Mouse (Mus musculus): ENCODE measurements around the gene Lgr6. TPM values are rescaled to one million over a fixed set of nuclear protein-coding genes. Genes with fewer than 3 reads are reported as not detected.
A peak's percentile ranks its signal among the peaks of the same experiment; 100 is the strongest.

Lgr6 gene
- polyA plus RNA-seq, 1 experiment from 2014 or later, result 1.2 TPM

DNA sequence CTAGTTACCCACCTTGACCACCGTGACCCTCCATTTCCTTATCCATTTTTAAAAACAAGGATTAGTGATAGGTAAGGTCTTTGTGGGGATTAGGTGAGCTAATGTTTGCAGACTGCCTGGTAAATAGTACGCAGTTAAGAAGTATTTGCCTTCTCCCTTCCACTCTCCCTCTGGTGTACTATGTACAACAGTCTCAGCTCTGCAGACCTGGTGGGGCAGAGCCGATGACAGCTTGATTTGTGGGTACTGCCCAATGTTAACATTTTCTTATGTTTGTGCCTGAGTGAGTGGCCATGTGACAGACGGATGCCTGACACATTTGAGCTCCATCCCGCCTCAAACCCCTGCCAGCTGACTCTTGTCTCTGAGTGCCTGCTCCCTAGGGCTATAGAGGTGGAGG is 28.6 kb downstream of the Lgr6 start:
- Histone ChIP-seq H3K9me3 (replicated peaks; ENCODE audit: control insufficient read depth, low read length) (no peaks in the 10 kb centered on the region), H3K36me3 (ENCODE audit: control insufficient read depth, insufficient read depth, low read length) (no peaks in the 10 kb centered on the region), H3K9ac (ENCODE audit: low read length) (no peak overlapping the region), H3K4me2 (ENCODE audit: low read depth, low read length) (no peak overlapping the region), H3K27me3 (ENCODE audit: control insufficient read depth, insufficient read depth, low read length) (no peaks in the 10 kb centered on the region), H3K27ac (ENCODE audit: low read length) (peak overlapping the region; percentile 13; the same call in 1 of the 2 replicates), H3K4me3 (replicated peaks; ENCODE audit: low read length) (no peak overlapping the region), H3K4me1 (ENCODE audit: control insufficient read depth, insufficient read depth, low read length) (peaks cover 17% of the 10 kb centered on the region)
- peak; percentile 76; the same call in 1 of the 2 replicates for ATAC-seq (ENCODE audit: insufficient read depth, low FRiP score)
- 31% methylated on average over 5 of the region's 5 CpGs for WGBS

DNA sequence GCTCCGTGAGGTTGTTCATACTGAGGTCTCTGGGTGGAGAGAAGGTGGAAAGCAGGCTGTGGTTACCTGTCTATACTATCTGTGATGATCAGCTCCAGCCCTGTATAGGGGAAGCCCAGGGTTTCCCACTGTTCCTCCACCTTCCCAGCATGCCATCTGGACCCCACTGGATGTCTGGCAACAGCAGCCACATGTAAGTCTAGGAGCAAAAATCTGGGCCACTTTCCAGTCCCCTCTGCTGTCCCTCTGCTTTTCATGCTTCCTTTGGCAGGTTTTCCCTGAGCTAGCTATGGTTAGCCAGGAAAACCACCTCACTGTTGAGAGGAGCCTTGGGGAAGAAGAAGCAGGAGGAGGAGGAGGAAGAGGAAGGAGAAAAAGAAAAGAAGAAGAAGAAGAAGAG is 29.8 kb downstream of the Lgr6 start:
- H3K27ac ChIP-seq (ENCODE audit: low read length), result no peak overlapping the region
- H3K4me3 ChIP-seq (replicated peaks; ENCODE audit: low read length), result no peak overlapping the region
- no peak overlapping the region for H3K4me2 ChIP-seq (ENCODE audit: low read depth, low read length)
- H3K9me3 ChIP-seq (replicated peaks; ENCODE audit: control insufficient read depth, low read length), result no peaks in the 10 kb centered on the region
- H3K9ac ChIP-seq (ENCODE audit: low read length), result no peak overlapping the region
- 86% methylated on average over 1 of the region's 1 CpGs for WGBS
- H3K36me3 ChIP-seq (ENCODE audit: control insufficient read depth, insufficient read depth, low read length), result no peaks in the 10 kb centered on the region
- ATAC-seq (ENCODE audit: insufficient read depth, low FRiP score), result no peak
- H3K4me1 ChIP-seq (ENCODE audit: control insufficient read depth, insufficient read depth, low read length), result peaks cover 17% of the 10 kb centered on the region
- H3K27me3 ChIP-seq (ENCODE audit: control insufficient read depth, insufficient read depth, low read length), result no peaks in the 10 kb centered on the region

DNA sequence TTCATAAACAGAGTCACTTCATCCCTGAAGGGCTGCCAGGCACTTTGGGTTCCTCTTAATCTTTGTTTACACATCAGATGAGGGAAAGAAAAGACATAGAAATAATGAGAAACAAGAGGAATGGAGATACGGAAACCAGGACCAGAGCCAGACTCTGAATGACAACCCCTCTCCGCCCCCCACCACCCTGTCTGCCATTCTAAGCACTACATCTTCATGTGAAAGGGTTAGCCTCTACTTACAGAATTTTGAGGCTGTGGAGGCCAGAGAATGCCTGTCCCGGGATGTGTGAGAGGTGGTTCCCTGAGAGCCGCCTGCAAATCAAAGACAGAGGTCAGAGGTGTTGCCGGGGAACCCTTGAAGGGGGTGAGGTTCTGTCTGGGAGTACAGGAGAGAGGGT is 32.4 kb downstream of the Lgr6 start:
- H3K4me1 ChIP-seq (ENCODE audit: control insufficient read depth, insufficient read depth, low read length), result peaks cover 12% of the 10 kb centered on the region
- no peak overlapping the region for H3K4me2 ChIP-seq (ENCODE audit: low read depth, low read length)
- no peaks in the 10 kb centered on the region for H3K9me3 ChIP-seq (replicated peaks; ENCODE audit: control insufficient read depth, low read length)
- no peak overlapping the region for H3K9ac ChIP-seq (ENCODE audit: low read length)
- H3K4me3 ChIP-seq (replicated peaks; ENCODE audit: low read length), result no peak overlapping the region
- ATAC-seq (ENCODE audit: insufficient read depth, low FRiP score), result no peak
- 0 out of 2 replicates have a peak, but pooled peaks cover 2% of the 10 kb centered on the region for H3K27me3 ChIP-seq (ENCODE audit: control insufficient read depth, insufficient read depth, low read length)
- no peaks in the 10 kb centered on the region for H3K36me3 ChIP-seq (ENCODE audit: control insufficient read depth, insufficient read depth, low read length)
- no peak overlapping the region for H3K27ac ChIP-seq (ENCODE audit: low read length)
- WGBS, result 38% methylated on average over 5 of the region's 5 CpGs

DNA sequence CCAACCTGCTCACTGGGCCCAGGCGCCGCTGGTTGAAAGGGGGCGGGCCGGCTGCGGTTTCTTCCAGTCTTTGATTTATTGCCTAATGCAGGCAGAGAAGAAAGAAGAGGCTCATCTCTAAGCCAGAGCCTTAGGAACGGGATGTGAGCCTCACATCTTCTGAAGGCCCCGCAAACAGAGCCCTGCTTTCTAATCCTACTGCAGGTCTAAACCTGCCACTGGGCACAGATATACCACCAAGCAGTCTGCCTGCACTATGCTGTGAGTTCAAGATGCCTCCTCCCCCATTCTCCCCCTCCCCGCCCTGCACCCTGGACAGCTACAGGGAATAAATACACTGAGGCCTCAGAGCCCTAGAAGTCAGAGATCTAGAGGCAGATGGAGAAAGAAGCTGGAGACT is 35.2 kb downstream of the Lgr6 start:
- peaks cover 10% of the 10 kb centered on the region; the same call in 1 of the 2 replicates for H3K4me1 ChIP-seq (ENCODE audit: control insufficient read depth, insufficient read depth, low read length)
- H3K36me3 ChIP-seq (ENCODE audit: control insufficient read depth, insufficient read depth, low read length), result no peaks in the 10 kb centered on the region
- no peaks in the 10 kb centered on the region for H3K9me3 ChIP-seq (replicated peaks; ENCODE audit: control insufficient read depth, low read length)
- ATAC-seq (ENCODE audit: insufficient read depth, low FRiP score), result no peak
- H3K27me3 ChIP-seq (ENCODE audit: control insufficient read depth, insufficient read depth, low read length), result 0 out of 2 replicates have a peak, but pooled peaks cover 2% of the 10 kb centered on the region
- no peak overlapping the region for H3K4me3 ChIP-seq (replicated peaks; ENCODE audit: low read length)
- WGBS, result 39% methylated on average over 8 of the region's 8 CpGs
- no peak overlapping the region for H3K9ac ChIP-seq (ENCODE audit: low read length)
- no peak overlapping the region for H3K27ac ChIP-seq (ENCODE audit: low read length)
- H3K4me2 ChIP-seq (ENCODE audit: low read depth, low read length), result no peak overlapping the region

DNA sequence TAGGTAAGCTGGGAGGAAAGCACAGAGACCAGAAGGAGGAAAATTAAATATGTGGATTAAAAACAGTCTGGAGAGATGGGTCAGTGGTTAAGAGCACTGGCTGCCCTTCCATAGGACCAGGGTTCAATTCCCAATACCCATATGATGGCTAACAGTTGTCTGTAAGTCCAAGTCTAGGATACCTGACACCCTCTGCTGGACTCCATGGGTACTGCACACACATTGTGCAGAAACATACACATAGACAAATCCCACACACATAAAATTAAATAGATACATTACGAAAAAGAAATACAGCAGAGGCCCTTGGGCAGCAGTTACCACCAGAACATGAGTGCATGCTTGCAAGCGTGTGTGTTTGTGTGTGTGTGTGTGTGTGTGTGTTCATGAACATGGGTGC is 40.6 kb downstream of the Lgr6 start:
- 92% methylated on average over 2 of the region's 2 CpGs for WGBS
- Histone ChIP-seq H3K9ac (ENCODE audit: low read length) (no peak overlapping the region), H3K4me3 (replicated peaks; ENCODE audit: low read length) (no peak overlapping the region), H3K36me3 (ENCODE audit: control insufficient read depth, insufficient read depth, low read length) (no peaks in the 10 kb centered on the region), H3K27ac (ENCODE audit: low read length) (no peak overlapping the region), H3K27me3 (ENCODE audit: control insufficient read depth, insufficient read depth, low read length) (0 out of 2 replicates have a peak, but pooled peaks cover 2% of the 10 kb centered on the region), H3K4me1 (ENCODE audit: control insufficient read depth, insufficient read depth, low read length) (no peaks in the 10 kb centered on the region), H3K9me3 (replicated peaks; ENCODE audit: control insufficient read depth, low read length) (no peaks in the 10 kb centered on the region), H3K4me2 (ENCODE audit: low read depth, low read length) (no peak overlapping the region)
- no peak for ATAC-seq (ENCODE audit: insufficient read depth, low FRiP score)

DNA sequence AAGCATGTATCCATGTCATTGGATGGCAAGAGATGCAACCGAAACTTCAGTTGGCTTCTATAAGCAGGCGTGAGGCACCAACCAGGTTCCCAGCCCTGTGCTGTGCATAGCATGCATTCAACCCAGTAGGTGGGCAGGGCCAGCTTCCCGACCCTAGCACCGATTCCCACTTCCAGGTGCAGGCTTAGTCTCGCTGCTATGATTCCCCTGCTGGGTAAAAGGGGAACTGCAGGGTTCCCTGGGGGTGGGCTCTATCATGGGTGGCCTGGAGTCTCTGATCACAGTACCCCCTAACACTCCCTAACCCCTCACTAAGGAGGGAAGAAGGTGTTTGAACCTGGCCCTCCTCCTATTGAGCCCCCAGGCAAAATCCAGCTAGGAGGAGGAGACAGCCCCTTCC is 42.1 kb downstream of the Lgr6 start:
- no peak overlapping the region for H3K27ac ChIP-seq (ENCODE audit: low read length)
- ATAC-seq (ENCODE audit: insufficient read depth, low FRiP score), result no peak
- no peaks in the 10 kb centered on the region for H3K9me3 ChIP-seq (replicated peaks; ENCODE audit: control insufficient read depth, low read length)
- H3K36me3 ChIP-seq (ENCODE audit: control insufficient read depth, insufficient read depth, low read length), result no peaks in the 10 kb centered on the region
- H3K4me3 ChIP-seq (replicated peaks; ENCODE audit: low read length), result no peak overlapping the region
- no peak overlapping the region for H3K4me2 ChIP-seq (ENCODE audit: low read depth, low read length)
- no peak overlapping the region for H3K9ac ChIP-seq (ENCODE audit: low read length)
- no peaks in the 10 kb centered on the region for H3K4me1 ChIP-seq (ENCODE audit: control insufficient read depth, insufficient read depth, low read length)
- 0 out of 2 replicates have a peak, but pooled peaks cover 3% of the 10 kb centered on the region for H3K27me3 ChIP-seq (ENCODE audit: control insufficient read depth, insufficient read depth, low read length)
- WGBS, result 73% methylated on average over 5 of the region's 5 CpGs

DNA sequence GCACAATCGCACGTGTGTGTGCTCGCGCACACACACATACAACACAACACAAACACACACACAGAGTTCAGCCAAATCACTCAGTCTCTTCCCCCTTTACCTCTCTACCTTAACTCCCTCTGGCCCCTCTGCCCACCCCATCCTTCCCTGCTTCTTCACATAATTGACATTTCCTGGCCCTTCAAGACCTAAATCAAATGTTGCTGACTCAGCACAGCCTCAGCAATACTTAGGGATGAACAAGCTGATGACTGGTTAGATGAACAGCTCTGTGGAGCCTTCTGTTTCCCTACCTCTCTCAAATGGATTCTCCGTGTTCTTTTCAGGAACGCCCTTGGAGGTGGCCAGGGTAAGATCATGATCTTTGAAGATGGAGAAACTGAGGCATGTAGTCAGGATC is 43.8 kb downstream of the Lgr6 start:
- no peaks in the 10 kb centered on the region for H3K36me3 ChIP-seq (ENCODE audit: control insufficient read depth, insufficient read depth, low read length)
- no peak overlapping the region for H3K9ac ChIP-seq (ENCODE audit: low read length)
- no peak overlapping the region for H3K4me3 ChIP-seq (replicated peaks; ENCODE audit: low read length)
- ATAC-seq (ENCODE audit: insufficient read depth, low FRiP score), result no peak
- no peak overlapping the region for H3K27ac ChIP-seq (ENCODE audit: low read length)
- H3K9me3 ChIP-seq (replicated peaks; ENCODE audit: control insufficient read depth, low read length), result no peaks in the 10 kb centered on the region
- H3K4me2 ChIP-seq (ENCODE audit: low read depth, low read length), result no peak overlapping the region
- H3K27me3 ChIP-seq (ENCODE audit: control insufficient read depth, insufficient read depth, low read length), result 0 out of 2 replicates have a peak, but pooled peaks cover 3% of the 10 kb centered on the region
- no peaks in the 10 kb centered on the region for H3K4me1 ChIP-seq (ENCODE audit: control insufficient read depth, insufficient read depth, low read length)
- WGBS, result 93% methylated on average over 6 of the region's 6 CpGs

DNA sequence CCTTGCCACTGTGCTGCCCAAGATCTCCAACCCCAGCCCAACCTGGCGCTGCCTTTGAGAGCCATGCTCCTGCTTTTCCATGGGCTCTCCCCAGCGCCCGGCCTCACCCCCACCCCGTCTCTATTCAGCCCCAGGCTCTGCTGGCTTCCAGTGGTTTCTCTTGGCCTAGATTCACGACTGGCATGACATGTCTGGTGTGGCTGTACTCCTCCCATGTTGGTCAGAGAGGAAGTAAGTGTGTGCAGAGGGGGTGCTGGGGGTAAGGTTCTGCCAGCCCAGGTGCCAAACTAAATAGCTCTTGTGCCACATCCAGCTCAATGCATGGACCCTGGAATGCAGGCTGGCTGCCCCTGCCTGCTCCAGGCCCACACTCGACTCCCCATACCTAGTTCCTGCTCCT is 44.9 kb downstream of the Lgr6 start:
- WGBS, result 79% methylated on average over 6 of the region's 6 CpGs

DNA sequence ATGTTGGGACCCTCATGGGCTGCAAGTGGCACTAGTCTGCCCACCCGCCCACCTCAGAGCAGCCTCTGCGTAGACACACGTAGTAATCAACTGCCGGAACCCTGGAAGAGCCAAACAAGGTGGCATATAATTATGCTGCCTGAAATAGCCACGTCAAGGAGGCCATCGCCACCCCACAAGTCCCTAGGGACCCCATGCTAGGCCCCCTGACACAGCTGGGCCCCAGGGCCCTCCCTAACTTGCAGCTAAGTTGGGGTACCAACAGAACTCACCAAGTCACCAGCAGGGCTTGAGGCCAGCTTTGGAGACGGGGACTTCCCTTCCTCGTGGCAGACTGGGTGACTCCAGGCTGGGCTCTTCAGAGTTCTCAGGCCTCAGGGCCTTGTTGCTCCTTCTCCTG is 48.2 kb downstream of the Lgr6 start:
- ATAC-seq (ENCODE audit: insufficient read depth, low FRiP score), result no peak
- WGBS, result 79% methylated on average over 8 of the region's 8 CpGs
- no peaks in the 10 kb centered on the region for H3K9me3 ChIP-seq (replicated peaks; ENCODE audit: control insufficient read depth, low read length)
- no peak overlapping the region for H3K4me2 ChIP-seq (ENCODE audit: low read depth, low read length)
- H3K27me3 ChIP-seq (ENCODE audit: control insufficient read depth, insufficient read depth, low read length), result 0 out of 2 replicates have a peak, but pooled peaks cover 3% of the 10 kb centered on the region
- no peaks in the 10 kb centered on the region for H3K36me3 ChIP-seq (ENCODE audit: control insufficient read depth, insufficient read depth, low read length)
- no peak overlapping the region for H3K27ac ChIP-seq (ENCODE audit: low read length)
- no peak overlapping the region for H3K9ac ChIP-seq (ENCODE audit: low read length)
- no peak overlapping the region for H3K4me3 ChIP-seq (replicated peaks; ENCODE audit: low read length)
- no peaks in the 10 kb centered on the region for H3K4me1 ChIP-seq (ENCODE audit: control insufficient read depth, insufficient read depth, low read length)

More for the DNA sequence above, 44.9 kb downstream of the Lgr6 start:
- H3K4me2 ChIP-seq (ENCODE audit: low read depth, low read length), result no peak overlapping the region
- H3K4me1 ChIP-seq (ENCODE audit: control insufficient read depth, insufficient read depth, low read length), result no peaks in the 10 kb centered on the region
- H3K9me3 ChIP-seq (replicated peaks; ENCODE audit: control insufficient read depth, low read length), result no peaks in the 10 kb centered on the region
- H3K27ac ChIP-seq (ENCODE audit: low read length), result no peak overlapping the region
- no peak overlapping the region for H3K4me3 ChIP-seq (replicated peaks; ENCODE audit: low read length)
- H3K36me3 ChIP-seq (ENCODE audit: control insufficient read depth, insufficient read depth, low read length), result no peaks in the 10 kb centered on the region
- no peak for ATAC-seq (ENCODE audit: insufficient read depth, low FRiP score)
- H3K27me3 ChIP-seq (ENCODE audit: control insufficient read depth, insufficient read depth, low read length), result 0 out of 2 replicates have a peak, but pooled peaks cover 3% of the 10 kb centered on the region
- no peak overlapping the region for H3K9ac ChIP-seq (ENCODE audit: low read length)

Measured in stomach, embryonic 16.5 days (tissue).